Mouse (Mus musculus): Measurements from ENCODE around the gene Prpf3. TPM values are rescaled to one million over a fixed set of nuclear protein-coding genes. Genes with fewer than 3 reads are reported as not detected.
A peak's percentile ranks its signal among the peaks of the same experiment; 100 is the strongest.
"Not testable (repeated sequence)": the region's sequence is repeated elsewhere in the genome, so short reads cannot be mapped to it uniquely, and the experiment has no call there.

Gene Prpf3
- polyA plus RNA-seq, 1 experiment from 2014 or later: 65.3 TPM

DNA sequence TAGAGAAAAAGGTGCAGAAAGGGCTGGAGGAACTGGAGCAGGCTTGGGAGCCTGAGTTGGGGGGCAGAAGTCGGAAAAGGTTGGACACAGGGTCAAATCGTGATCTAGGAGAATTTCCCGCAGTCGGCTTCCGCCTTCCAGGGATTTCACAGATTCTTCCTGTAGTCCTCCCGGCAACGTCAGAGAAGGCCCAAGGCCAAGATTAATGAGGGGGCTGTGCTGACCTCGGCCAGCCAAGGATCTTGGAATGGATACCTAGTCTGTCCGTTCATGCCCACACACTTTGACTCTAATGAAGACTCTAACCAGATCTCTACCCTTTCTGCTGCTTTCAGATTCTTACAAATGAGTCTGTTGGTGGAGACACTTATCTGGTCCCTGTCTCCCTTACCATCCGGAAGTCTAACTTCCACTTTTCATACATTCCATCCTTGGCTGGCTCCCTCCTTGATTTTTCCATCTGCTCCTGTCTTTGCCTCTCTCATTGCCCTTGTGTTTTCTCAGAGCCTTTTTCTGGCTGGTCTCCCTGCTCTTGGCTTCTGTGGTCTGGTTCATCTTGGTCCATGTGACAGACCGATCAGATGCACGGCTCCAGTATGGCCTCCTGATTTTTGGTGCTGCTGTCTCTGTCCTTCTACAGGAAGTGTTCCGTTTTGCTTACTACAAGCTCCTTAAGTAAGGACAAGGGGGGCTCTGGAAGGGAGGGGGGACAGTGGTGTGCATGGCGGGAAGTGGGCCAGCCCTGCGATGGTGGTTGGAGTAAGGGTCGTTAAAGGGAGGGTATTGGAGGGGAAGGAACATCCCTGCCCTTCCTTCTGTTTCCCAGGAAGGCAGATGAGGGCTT is 38.9 kb upstream of the Prpf3 start:
- Histone ChIP-seq H3K27me3 (ENCODE audit: control insufficient read depth, insufficient read depth, low read length) (no peaks in the 10 kb centered on the region), H3K36me3 (ENCODE audit: control insufficient read depth, insufficient read depth, low read length) (no peaks in the 10 kb centered on the region), H3K4me1 (ENCODE audit: control insufficient read depth, insufficient read depth, low read length) (peaks cover 12% of the 10 kb centered on the region), H3K27ac (ENCODE audit: low read depth, low read length) (no peak overlapping the region), H3K4me3 (ENCODE audit: low read depth, low read length) (peak overlapping the region; percentile 68), H3K9ac (ENCODE audit: low read length) (peak overlapping the region; percentile 82), H3K9me3 (ENCODE audit: control insufficient read depth, low read length) (no peaks in the 10 kb centered on the region), H3K4me2 (peak overlapping the region; percentile 91)
- ATAC-seq (ENCODE audit: low FRiP score) (no peak), DNase-seq (ENCODE audit: low spot score, missing footprints) (peak; percentile 90)
- WGBS: 23% methylated on average over 16 of the region's 16 CpGs

- H3K4me3 ChIP-seq (ENCODE audit: low read depth, low read length): peak within 1 kb of the TSS; percentile 68
- H3K9ac ChIP-seq (ENCODE audit: low read length): peak within 1 kb of the TSS; percentile 82
- peak within 1 kb of the TSS; percentile 91 for H3K4me2 ChIP-seq
- H3K27ac ChIP-seq (ENCODE audit: low read depth, low read length): peak within 1 kb of the TSS; percentile 21; the same call in 1 of the 2 replicates
- peak; percentile 99 for ATAC-seq (ENCODE audit: low FRiP score)
- H3K36me3 ChIP-seq (ENCODE audit: control insufficient read depth, insufficient read depth, low read length); H3K27me3 ChIP-seq (ENCODE audit: control insufficient read depth, insufficient read depth, low read length); H3K9me3 ChIP-seq (ENCODE audit: control insufficient read depth, low read length): not testable (repeated sequence)
- DNase-seq (ENCODE audit: low spot score, missing footprints): peak; percentile 98
- H3K4me1 ChIP-seq (ENCODE audit: control insufficient read depth, insufficient read depth, low read length): peaks cover 12% of the 10 kb centered on the region
- under 1% methylated on average over 24 of the region's 43 CpGs for WGBS
Observed at GRCm38 (mm10) chr3:95893606-95894316, 38.1 kb upstream of the Prpf3 start, which contains the start of gene Aph1a. TSS of gene Aph1a (plus strand) at chr3:95893969.

DNA sequence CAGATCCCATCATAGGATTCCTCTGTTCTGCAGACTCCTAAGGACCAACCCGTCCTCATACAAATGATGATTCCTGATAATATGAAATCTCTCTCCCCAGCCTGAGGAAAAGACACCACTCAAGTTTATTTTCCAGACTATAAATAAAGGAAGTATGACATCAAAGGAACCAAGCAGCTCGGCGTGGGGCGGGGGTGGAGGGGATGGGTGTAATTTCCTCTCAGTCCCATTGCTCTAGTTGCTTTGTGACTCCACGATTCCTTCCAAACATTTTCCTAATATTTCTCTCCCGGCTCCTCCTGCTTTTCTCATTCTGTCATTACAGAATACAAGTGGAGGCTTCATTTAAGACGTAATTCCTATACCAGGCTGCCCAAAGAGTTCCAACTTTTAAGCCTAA is 37.4 kb upstream of the Prpf3 start:
- Histone ChIP-seq H3K4me3 (ENCODE audit: low read depth, low read length) (peak overlapping the region; percentile 68; the same call in 1 of the 2 replicates), H3K4me2 (peak overlapping the region; percentile 49), H3K36me3 (ENCODE audit: control insufficient read depth, insufficient read depth, low read length) (no peaks in the 10 kb centered on the region), H3K9me3 (ENCODE audit: control insufficient read depth, low read length) (no peaks in the 10 kb centered on the region), H3K27ac (ENCODE audit: low read depth, low read length) (peak overlapping the region; percentile 21; the same call in 1 of the 2 replicates), H3K27me3 (ENCODE audit: control insufficient read depth, insufficient read depth, low read length) (no peaks in the 10 kb centered on the region), H3K9ac (ENCODE audit: low read length) (peak overlapping the region; percentile 64), H3K4me1 (ENCODE audit: control insufficient read depth, insufficient read depth, low read length) (peaks cover 12% of the 10 kb centered on the region)
- ATAC-seq (ENCODE audit: low FRiP score) (0 out of 2 replicates have a peak, but pooled peaks have one; percentile 0), DNase-seq (ENCODE audit: low spot score, missing footprints) (no peak)
- 25% methylated on average over 7 of the region's 7 CpGs for WGBS

DNA sequence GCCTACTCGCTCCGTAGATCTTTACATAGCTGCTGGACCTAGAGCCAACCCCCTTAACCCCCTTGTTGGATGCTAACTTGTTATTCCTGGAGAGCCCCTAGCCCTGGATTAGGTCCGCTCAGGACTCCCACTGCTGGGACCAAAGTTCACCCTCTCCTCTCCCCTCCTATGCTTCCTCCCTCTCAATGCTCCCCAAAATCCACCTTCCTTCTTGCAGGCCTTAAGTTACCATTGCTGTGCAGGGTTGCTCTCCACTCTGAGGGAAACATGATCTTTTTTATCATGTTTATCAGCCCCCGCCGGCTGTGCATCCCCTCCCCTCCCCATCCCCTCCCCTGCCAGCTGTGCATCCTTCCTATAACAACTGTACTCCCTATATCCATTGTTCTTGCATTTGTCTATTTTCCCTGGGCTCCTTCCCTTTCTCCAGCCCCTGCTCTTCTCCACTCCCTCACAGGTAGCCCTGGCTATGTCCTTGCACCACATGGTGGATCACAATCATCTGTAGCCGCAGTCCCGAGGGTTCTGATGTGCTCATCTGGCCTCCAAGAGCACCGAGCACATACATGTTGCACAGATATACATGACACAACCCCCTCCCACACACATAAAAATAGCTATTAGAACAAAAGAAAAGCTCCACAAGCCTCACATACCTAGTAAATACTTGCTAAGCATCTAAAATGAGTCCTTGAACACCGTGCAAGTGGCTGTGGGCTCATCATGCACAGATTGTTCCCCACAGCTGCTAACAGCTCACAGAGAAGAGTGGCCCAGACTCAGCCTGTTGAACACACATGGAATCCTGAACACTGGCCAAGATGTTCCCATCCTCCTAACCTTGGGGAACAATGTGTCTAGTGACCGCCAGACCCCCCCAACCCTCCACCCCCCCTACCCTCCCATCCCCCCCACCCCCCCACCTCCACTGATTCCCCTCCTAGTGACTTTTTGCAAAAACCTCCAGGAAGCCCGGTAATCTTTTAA is 36.7 kb upstream of the Prpf3 start:
- no peak overlapping the region for H3K4me3 ChIP-seq (ENCODE audit: low read depth, low read length)
- 41% methylated on average over 11 of the region's 11 CpGs for WGBS

GRCm38 (mm10) chr3:95891211-95892065 is 35.8 kb upstream of the Prpf3 start, which contains the start of gene BC028528:
TSS of gene BC028528 (minus strand) at chr3:95892005.
- no peak within 1 kb of the TSS for H3K4me3 ChIP-seq (ENCODE audit: low read depth, low read length)
- peaks cover 12% of the 10 kb centered on the region for H3K4me1 ChIP-seq (ENCODE audit: control insufficient read depth, insufficient read depth, low read length)
- ATAC-seq (ENCODE audit: low FRiP score) (no peak), DNase-seq (ENCODE audit: low spot score, missing footprints) (peak; percentile 85)
- no peaks in the 10 kb centered on the region for H3K36me3 ChIP-seq (ENCODE audit: control insufficient read depth, insufficient read depth, low read length)
- no peak within 1 kb of the TSS for H3K4me2 ChIP-seq
- no peak within 1 kb of the TSS; the same call in 1 of the 2 replicates for H3K27ac ChIP-seq (ENCODE audit: low read depth, low read length)
- H3K9ac ChIP-seq (ENCODE audit: low read length): peak within 1 kb of the TSS; percentile 36; the same call in 1 of the 2 replicates
- no peaks in the 10 kb centered on the region for H3K9me3 ChIP-seq (ENCODE audit: control insufficient read depth, low read length)
- WGBS: 27% methylated on average over 12 of the region's 12 CpGs
- no peaks in the 10 kb centered on the region for H3K27me3 ChIP-seq (ENCODE audit: control insufficient read depth, insufficient read depth, low read length)

More for the DNA sequence above, 36.7 kb upstream of the Prpf3 start:
- DNase-seq (ENCODE audit: low spot score, missing footprints) (no peak), ATAC-seq (ENCODE audit: low FRiP score) (no peak)
- Histone ChIP-seq H3K27ac (ENCODE audit: low read depth, low read length) (no peak overlapping the region; the same call in 1 of the 2 replicates), H3K9ac (ENCODE audit: low read length) (no peak overlapping the region), H3K36me3 (ENCODE audit: control insufficient read depth, insufficient read depth, low read length) (no peaks in the 10 kb centered on the region), H3K4me1 (ENCODE audit: control insufficient read depth, insufficient read depth, low read length) (peaks cover 12% of the 10 kb centered on the region), H3K9me3 (ENCODE audit: control insufficient read depth, low read length) (no peaks in the 10 kb centered on the region), H3K4me2 (0 out of 2 replicates have a peak overlapping the region, but pooled peaks have one; percentile 49), H3K27me3 (ENCODE audit: control insufficient read depth, insufficient read depth, low read length) (no peaks in the 10 kb centered on the region)

DNA sequence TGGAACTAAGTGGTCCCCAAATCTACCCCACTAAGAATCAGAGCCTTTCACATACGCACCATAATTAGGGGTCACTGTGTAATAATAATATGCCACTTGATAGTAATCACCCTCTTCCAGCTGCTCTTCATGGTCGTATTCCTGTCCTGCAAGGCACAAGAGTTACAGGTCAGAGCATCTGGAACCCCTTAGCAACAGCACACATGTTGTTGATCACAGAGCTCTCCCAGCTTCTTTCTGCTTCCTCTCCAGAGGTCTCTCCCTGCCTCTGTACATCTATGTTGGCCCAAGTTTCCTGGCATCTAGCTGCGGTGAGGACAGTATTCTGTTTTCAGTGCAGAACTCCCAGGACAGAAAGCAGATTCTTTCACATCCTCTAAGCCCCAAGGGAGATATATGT is 34.0 kb upstream of the Prpf3 start:
- no peaks in the 10 kb centered on the region for H3K9me3 ChIP-seq (ENCODE audit: control insufficient read depth, low read length)
- 71% methylated on average over 3 of the region's 3 CpGs for WGBS
- no peak overlapping the region for H3K9ac ChIP-seq (ENCODE audit: low read length)
- no peak overlapping the region for H3K4me3 ChIP-seq (ENCODE audit: low read depth, low read length)
- H3K27ac ChIP-seq (ENCODE audit: low read depth, low read length): no peak overlapping the region
- H3K4me2 ChIP-seq: no peak overlapping the region
- H3K4me1 ChIP-seq (ENCODE audit: control insufficient read depth, insufficient read depth, low read length): peaks cover 6% of the 10 kb centered on the region
- H3K27me3 ChIP-seq (ENCODE audit: control insufficient read depth, insufficient read depth, low read length): no peaks in the 10 kb centered on the region
- ATAC-seq (ENCODE audit: low FRiP score) (no peak), DNase-seq (ENCODE audit: low spot score, missing footprints) (no peak)
- H3K36me3 ChIP-seq (ENCODE audit: control insufficient read depth, insufficient read depth, low read length): no peaks in the 10 kb centered on the region

DNA sequence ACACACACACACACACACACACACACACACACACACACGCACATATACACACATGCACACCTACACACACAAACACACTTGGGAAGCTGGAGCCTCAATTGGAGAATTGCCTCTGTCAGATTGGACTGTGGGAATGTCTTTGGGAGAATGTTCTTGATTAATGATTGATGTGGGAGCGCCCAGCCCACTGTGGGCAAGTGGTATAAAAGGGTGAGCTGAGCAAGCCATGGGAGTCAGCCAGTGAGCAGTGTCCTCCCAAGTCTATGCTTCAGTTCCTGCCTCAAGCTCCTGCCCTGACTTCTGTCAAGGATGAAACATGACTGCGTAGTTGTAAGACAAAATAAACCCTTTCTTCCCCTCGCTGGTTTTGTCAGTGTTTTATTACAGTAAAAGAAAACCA is 31.9 kb upstream of the Prpf3 start:
- no peak for ATAC-seq (ENCODE audit: low FRiP score)
- Histone ChIP-seq H3K4me3 (ENCODE audit: low read depth, low read length) (no peak overlapping the region), H3K36me3 (ENCODE audit: control insufficient read depth, insufficient read depth, low read length) (no peaks in the 10 kb centered on the region), H3K9me3 (ENCODE audit: control insufficient read depth, low read length) (no peaks in the 10 kb centered on the region), H3K27ac (ENCODE audit: low read depth, low read length) (no peak overlapping the region), H3K4me1 (ENCODE audit: control insufficient read depth, insufficient read depth, low read length) (peaks cover 8% of the 10 kb centered on the region), H3K4me2 (no peak overlapping the region), H3K27me3 (ENCODE audit: control insufficient read depth, insufficient read depth, low read length) (0 out of 2 replicates have a peak, but pooled peaks cover 2% of the 10 kb centered on the region), H3K9ac (ENCODE audit: low read length) (no peak overlapping the region)
- WGBS: 81% methylated on average over 4 of the region's 4 CpGs
- no peak for DNase-seq (ENCODE audit: low spot score, missing footprints)
